Mouse (Mus musculus) B cell, adult 62 days (primary cell): ENCODE measurements around the gene Krt88. TPM values are rescaled to one million over a fixed set of nuclear protein-coding genes. Genes with fewer than 3 reads are reported as not detected.

ENCODE experiments used
- total RNA-seq: library from RNA; stranded (reverse); gene quantifications from 4 replicates; pipeline ENCODE4 v1.2.4, GENCODE M21; 2023

The Krt88 gene
- not detected in 4 replicates for total RNA-seq

GRCm38 (mm10) chr15:101447444-101447843, at the start of gene Krt88:
TSS of gene Krt88 (plus strand) at chr15:101447744.

GRCm38 (mm10) chr15:101410775-101411174, 36.8 kb upstream of the Krt88 start, which contains the start of gene Krt7:
TSS of gene Krt7 (plus strand) at chr15:101411043.

GRCm38 (mm10) chr15:101438555-101438954, 9.0 kb upstream of the Krt88 start, which contains the start of gene Krt87:
TSS of gene Krt87 (minus strand) at chr15:101438804.

GRCm38 (mm10) chr15:101463651-101464050, 16.1 kb downstream of the Krt88 start, which contains the start of gene Krt81:
TSS of gene Krt81 (minus strand) at chr15:101463751.

GRCm38 (mm10) chr15:101472952-101473528, 25.5 kb downstream of the Krt88 start, which contains the start of gene Krt86:
TSS of gene Krt86 (plus strand) at chr15:101473478.

GRCm38 (mm10) chr15:101491431-101491830, 43.9 kb downstream of the Krt88 start, which contains the start of gene Krt83:
TSS of gene Krt83 (minus strand) at chr15:101491512.

Other genes with a start within 250 kb of the Krt88 start
- 42.7 to 47.7 TPM (median 45.2 TPM) in 4 replicates for gene Grasp, start 223.6 kb upstream of the Krt88 start, total RNA-seq
- gene Nr4a1, start 193.5 kb upstream of the Krt88 start, total RNA-seq: 576 to 657 TPM (median 622 TPM) in 4 replicates
- gene Atg101, start 163.5 kb upstream of the Krt88 start, total RNA-seq: 64.1 to 70.9 TPM (median 69.3 TPM) in 4 replicates
- gene 6030408B16Rik, start 154.5 kb upstream of the Krt88 start, total RNA-seq: 0.94 to 1.6 TPM (median 1.3 TPM) in 4 replicates
- gene Krt80, start 77.6 kb upstream of the Krt88 start, total RNA-seq: 0.19 to 0.33 TPM in 2 of 4 replicates, not detected in the others
- not detected in 4 replicates for gene Krt7, start 36.7 kb upstream of the Krt88 start, total RNA-seq
- not detected in 4 replicates for gene Krt87, start 8.9 kb upstream of the Krt88 start, total RNA-seq
- not detected in 4 replicates for gene Krt81, start 16.0 kb downstream of the Krt88 start, total RNA-seq
- gene Krt86, start 25.7 kb downstream of the Krt88 start, total RNA-seq: not detected in 4 replicates
- not detected in 4 replicates for gene Krt83, start 43.8 kb downstream of the Krt88 start, total RNA-seq
- not detected in 4 replicates for gene Gm49425, start 69.5 kb downstream of the Krt88 start, total RNA-seq
- gene Krt84, start 85.1 kb downstream of the Krt88 start, total RNA-seq: not detected in 4 replicates
- not detected in 4 replicates for gene Krt82, start 102.9 kb downstream of the Krt88 start, total RNA-seq
- gene Krt90, start 115.2 kb downstream of the Krt88 start, total RNA-seq: not detected in 4 replicates
- not detected in 4 replicates for gene Krt75, start 126.2 kb downstream of the Krt88 start, total RNA-seq
- gene Gm5414, start 180.4 kb downstream of the Krt88 start, total RNA-seq: not detected in 4 replicates
- gene Gm5478, start 199.6 kb downstream of the Krt88 start, total RNA-seq: not detected in 4 replicates
- gene Krt6b, start 232.5 kb downstream of the Krt88 start, total RNA-seq: not detected in 4 replicates
- gene Krt6a, start 246.6 kb downstream of the Krt88 start, total RNA-seq: not detected in 4 replicates